Mouse (Mus musculus) monocyte, adult 2 months (primary cell): ENCODE data around the gene Mob3a.
"Not testable (repeated sequence)": the region's sequence is repeated elsewhere in the genome, so short reads cannot be mapped to it uniquely, and the experiment has no call there.

Experiments used
- DNase-seq, 2 experiments: peaks; one replicate each; pipeline ENCODE4 v3.0.0; 2022; ENCODE audit warnings: low spot score in 2 of 2, low read depth in 1 of 2

The Mob3a gene

DNA sequence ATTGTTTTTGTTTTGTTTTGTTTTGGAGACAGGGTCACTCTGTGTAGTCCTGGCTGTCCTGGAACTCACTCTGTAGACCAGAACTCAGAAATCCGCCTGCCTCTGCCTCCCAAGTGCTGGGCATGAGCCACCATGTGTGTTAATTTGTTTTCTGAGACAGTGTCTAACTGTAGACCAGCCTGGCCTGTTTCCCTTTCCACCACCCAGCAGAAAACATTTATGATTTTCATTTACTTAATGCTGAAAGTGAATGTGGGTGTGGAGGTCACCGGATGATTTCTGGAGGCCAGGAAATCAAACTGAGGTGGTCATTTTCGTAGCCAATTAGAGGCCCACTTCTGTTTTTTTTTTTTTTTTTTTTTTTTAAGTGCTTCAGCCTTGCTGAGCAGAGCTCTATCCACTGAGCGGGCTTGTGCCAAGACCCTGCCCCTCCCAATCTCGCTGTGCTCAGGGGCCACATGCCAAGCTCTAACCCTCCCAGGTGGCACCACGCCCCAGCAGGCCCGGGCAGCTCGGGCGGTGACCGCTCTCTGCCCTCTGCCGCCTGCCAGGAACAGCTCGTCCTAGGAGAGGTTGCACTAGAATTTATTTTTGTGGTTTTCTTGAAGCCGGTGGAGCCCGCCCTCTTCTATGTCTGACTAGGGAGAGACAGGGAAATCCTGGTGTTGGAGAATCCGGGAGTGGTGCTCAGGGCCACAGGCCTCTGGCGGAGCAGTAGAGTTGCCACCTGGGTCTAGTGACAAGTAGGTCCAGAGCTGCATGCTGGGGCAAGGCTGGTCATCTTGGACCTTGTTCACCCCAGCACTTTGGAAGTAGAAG lies 37.4 kb downstream of the Mob3a start:
- peak in 1 of 2 experiments; percentile 26 for DNase-seq

DNA sequence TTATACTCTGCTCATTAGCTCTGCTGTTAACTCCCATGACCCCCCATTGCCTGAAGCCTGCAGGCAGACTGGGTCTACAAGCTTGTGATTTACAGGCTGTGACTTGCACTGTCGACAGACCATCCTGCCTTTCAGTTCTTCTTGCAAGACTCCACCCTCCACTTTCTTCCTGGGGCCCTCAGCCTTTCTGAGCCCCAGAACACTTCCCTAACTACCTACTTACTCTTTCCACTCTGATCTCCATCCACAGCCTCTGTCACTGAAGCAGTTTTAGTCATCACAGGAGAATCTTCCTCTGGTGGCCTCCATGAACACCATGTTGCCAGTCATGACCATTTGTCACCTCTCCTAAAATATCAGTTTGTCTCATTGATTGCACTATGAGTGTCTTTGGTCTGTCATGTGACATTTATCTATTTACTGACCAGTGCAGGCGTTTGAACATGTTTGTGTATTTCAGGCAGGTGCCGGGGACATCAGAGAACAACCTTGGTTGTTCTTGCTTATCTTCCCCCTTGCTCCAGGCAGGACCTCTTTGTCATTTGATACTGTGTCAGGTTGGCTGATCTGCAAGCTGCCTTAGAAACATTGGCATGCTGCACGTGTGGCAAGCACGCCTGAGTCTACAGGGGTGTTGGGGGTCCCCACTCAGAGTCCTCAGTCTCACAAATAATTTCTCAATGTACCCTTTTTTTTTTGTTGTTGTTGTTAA lies 38.1 kb downstream of the Mob3a start:
- no peak for DNase-seq

GRCm38 (mm10) chr10:80661149-80661548 lies 40.6 kb downstream of the Mob3a start:
- peak in 1 of 2 experiments; percentile 36 for DNase-seq

DNA sequence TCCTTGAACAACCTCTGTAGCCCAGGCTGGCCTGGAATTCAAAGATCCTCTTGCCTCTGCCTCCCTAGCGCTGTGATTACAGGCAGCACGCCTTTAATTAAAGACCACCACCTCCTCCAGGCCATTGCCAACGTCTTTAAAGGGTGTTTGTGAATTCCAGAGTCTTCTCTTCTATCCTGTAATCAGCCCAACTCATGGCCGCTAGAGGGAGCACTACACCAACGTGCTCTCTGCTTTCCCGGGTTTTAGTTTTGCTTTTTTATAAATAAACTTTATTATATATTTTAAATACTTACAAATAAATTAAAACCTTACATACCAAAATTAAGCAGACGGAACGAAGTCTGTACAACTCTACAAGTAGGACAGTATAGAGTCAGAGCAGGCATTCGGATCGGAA lies 42.6 kb downstream of the Mob3a start:
- DNase-seq: peak in 1 of 2 experiments; percentile 37

GRCm38 (mm10) chr10:80658841-80659202 lies 43.0 kb downstream of the Mob3a start:
- DNase-seq: no peak

DNA sequence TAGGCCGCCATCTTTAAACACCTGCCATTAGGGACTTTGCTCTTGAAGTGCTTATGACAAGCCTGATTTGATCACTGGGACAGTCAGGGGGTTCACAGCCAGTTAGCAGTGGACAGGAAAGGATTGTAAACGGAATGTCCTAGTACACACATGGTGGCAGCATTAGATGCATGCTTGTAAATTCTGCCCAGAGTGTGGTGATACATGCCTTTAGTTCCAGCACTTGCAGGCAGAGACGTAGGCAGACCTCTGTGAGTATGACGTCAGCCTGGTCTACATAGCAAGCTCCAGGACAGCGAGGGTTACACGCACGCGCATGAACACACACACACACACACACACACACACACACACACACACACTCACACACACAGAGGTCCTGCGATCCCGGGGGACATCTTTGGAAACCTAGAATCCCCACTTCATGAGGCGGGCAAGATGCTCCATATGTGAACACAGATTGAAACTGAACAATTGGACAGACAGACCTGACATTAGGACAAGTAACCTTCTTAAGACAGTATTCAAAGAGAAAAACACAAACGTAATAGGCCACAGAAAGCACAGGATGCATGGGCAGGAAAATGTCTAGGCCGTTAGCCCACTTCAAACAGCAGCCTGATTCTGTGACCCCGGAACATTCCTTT lies 43.5 kb downstream of the Mob3a start:
- no peak for DNase-seq

DNA sequence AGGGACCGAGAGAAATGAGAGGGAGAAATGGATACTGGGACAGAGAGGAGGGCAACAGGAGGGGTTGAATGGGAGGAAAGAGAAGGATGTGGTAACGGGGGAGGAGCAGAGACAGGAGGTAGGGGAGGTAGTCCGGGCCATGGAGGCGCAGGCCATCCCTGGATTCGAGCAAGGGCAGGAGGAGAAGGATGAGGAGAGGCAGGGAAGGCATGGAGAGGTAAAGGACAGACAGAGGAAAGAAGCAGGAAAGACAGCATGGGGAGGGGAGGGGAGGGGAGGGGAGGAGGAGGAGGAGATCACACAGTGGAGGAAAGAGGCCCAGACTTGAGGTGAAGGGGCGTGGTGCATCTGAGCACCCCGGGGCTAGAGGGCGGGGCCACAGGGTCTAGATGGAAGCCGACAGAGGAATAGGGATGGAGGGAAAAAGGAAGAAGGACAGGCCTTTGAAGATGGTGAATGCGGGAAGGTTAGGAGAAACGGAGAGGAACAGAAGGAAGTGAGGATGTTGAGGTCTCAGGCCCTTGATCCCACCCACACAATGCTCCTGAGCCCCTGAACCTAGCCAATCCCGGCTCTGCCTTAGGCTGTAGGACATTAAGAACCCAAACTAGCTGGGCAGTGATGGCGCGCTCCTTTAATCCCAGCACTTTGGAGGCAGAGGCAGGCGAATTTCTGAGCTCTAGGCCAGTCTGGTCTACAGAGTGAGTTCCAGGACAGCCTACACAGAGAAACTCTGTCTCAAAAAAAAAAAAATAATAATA lies 44.7 kb downstream of the Mob3a start, which contains the start of gene Btbd2:
Gene Btbd2, minus strand, starts transcription at position 209 of the 761 bp plus-strand sequence.
- no peak for DNase-seq

- peak; percentile 70 to 82 for DNase-seq
These were observed 45.5 kb downstream of the Mob3a start for GRCm38 (mm10) chr10:80656130-80656862.

DNA sequence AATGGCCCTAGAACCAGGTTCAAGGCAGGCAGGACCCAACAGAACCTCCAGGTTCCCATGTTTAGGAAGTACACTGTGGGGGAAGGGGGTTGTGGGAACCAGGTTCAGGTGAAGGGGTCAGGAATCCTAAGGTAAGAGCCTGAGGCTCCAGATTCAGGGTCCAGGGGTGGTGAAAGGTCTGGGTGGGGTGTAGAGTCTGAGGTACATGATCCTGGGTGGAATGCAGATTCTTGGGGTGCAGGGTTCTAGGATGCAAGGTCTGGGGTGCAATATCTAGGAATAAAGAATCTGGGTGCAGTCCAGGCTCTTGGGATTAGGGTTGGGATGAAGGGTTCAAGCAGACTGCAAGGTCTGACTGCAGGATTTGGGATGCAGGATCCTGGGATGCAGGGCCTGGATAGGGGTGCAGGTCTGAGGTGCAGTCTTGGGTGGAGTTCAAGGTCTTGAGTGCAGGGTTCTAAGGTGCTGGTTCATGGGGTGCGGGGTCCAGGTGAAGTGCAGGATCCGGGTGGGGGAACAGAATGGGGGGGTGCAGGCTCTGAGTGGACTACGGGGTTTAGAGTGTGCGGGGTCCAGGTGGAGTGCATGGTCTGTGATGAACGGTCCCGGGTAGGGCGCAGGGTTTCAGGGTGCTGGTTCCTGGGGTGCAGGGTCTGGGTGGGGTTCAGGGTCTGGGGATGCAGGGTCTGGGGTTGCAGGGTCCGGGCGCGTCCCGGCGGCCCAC lies 46.2 kb downstream of the Mob3a start:
- DNase-seq: no peak

GRCm38 (mm10) chr10:80654866-80655265 lies 46.9 kb downstream of the Mob3a start:
- DNase-seq: no peak

DNA sequence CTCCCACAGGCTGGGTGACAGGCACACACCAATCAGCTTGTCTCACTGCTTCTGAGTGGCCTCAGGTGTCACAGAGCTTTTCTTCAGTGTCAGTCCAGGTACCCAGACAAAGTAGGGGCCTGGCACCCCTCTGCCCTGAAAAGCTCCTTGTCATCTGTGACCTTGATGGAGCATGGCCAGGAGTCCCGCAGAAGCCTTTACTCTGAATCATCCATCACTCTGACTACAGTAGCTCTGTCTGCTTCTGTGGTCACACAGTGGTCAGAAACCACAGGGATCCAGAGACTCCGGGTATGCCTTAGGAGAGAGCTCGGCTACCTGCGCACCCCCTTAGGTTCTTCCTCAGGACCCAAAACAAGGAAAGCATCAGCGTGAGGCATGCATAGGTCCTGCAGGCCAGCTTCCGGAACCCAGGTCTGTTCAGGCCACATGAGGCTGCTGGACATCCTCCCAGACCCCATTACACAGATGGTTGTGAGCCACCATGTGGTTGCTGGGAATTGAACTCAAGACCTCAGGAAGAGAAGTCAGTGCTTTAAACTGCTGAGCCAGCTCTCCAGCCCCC lies 48.5 kb downstream of the Mob3a start:
- no peak for DNase-seq

GRCm38 (mm10) chr10:80650392-80650791 lies 51.4 kb downstream of the Mob3a start:
- no peak for DNase-seq

DNA sequence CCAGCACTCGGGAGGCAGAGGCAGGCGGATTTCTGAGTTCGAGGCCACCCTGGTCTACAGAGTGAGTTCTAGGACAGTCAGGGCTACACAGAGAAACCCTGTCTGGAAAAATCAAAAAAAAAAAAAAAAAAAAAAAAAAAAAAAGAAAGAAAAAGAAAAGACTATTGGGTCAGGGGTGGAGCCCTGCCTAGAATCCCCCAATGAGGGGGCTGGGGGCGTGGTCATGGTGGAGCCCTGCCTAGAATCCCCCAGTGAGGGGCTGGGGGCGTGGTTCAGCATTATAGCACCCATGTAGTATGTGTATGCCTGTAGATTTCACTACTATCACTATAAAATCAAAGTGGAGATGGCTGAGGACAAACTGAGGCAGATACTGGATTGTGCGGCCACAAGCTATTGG lies 51.9 kb downstream of the Mob3a start:
- DNase-seq: not testable (repeated sequence)

DNA sequence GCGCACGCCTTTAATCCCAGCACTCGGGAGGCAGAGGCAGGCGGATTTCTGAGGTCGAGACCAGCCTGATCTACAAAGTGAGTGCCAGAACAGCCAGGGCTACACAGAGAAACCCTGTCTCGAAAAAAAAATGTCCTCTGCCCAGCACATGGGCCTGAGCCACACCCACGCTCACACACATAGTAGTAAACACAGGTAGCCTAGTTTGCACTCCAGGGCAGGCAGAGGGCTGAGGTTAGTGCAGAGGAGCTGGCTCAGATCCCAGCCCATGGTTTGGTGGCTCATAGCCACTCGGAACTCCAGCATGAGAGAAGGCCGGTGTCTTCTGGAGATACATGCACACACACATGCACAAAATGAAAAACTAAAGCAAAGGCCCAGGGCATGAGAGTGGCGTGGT lies 54.8 kb downstream of the Mob3a start:
- DNase-seq: no peak

DNA sequence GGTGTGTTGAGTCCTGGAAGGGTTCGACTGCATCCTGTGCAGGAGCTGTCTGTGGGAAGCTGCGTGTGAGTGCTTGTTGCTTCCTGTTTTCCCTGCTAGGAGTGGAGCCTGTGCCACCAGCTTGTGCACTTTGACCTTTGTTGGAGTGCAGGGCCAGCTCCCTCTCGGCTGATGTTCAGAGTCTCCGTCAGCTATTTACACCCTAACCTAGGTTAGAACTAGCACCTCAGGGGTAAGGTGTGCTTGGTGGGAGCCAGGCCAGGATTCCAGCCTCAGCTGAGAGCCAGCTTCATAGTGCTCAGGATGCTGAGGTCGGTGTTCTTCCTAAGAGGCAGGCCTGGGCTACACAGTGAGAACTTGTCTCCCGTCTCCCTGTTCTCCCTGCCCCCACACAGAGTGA lies 66.4 kb downstream of the Mob3a start:
- DNase-seq: no peak
